Mouse (Mus musculus): ENCODE results near the gene Wfdc18.

The Wfdc18 gene

DNA sequence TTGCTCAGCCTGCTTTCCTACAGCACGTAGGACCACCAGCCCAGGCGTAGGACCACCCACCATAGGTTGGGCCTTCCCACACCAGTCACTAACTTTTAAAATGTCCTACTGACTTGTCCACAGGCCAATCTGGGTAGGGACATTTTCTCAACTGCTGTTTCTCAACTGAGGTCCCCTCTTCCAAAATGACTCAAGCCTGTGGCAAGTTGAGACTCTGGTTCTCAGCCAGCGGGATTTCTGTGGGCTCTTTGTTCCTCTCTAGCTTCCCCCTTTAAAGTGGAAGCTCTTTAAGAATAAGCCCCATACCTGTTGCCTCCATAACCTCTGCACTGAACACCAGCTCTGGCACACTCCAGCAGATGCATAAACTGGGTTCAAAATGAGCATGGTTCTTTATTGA is 34.7 kb downstream of the Wfdc18 start:
- no peak for DNase-seq

DNA sequence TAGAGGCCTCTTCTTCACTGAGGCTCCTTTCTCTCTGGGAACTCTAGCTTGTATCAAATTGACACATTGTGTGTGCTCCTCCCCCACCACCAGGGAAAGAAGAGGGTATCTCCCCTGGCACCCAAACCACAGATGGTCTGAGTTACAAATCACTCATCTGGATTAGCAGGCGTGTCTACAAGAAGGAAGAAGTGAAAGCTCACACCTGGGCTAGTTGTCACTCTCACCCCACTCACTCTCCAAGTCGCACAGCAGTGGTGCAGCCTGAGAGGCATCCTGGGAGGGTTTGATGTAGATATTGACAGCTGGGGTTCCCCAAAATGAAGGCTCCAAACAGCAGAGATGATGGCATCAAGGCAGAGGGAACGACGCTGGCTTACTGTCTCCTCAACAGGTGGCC is 37.3 kb downstream of the Wfdc18 start:
- DNase-seq = no peak

DNA sequence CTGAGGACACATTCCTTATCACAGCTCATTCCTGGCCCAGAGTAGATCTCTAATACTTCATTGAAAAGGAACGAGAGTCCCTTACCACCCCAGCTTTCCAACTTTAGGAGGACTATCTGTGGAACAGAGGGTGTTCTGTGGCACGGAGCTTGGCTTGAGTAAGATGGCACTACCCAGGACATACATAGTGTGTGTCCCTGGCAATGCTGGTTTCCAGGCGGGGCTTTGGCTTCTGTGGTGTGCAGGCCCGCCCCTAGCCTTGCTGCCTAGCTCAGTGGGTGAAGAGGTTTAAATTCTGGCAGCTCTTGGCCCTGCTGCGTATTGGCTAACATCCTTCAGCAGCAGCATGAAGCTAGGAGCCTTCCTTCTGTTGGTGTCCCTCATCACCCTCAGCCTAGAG is 37.9 kb downstream of the Wfdc18 start, which contains the start of gene Wfdc21:
TSS of gene Wfdc21 (plus strand) at position 260 of the 400 bp plus-strand sequence.
- DNase-seq = no peak

DNA sequence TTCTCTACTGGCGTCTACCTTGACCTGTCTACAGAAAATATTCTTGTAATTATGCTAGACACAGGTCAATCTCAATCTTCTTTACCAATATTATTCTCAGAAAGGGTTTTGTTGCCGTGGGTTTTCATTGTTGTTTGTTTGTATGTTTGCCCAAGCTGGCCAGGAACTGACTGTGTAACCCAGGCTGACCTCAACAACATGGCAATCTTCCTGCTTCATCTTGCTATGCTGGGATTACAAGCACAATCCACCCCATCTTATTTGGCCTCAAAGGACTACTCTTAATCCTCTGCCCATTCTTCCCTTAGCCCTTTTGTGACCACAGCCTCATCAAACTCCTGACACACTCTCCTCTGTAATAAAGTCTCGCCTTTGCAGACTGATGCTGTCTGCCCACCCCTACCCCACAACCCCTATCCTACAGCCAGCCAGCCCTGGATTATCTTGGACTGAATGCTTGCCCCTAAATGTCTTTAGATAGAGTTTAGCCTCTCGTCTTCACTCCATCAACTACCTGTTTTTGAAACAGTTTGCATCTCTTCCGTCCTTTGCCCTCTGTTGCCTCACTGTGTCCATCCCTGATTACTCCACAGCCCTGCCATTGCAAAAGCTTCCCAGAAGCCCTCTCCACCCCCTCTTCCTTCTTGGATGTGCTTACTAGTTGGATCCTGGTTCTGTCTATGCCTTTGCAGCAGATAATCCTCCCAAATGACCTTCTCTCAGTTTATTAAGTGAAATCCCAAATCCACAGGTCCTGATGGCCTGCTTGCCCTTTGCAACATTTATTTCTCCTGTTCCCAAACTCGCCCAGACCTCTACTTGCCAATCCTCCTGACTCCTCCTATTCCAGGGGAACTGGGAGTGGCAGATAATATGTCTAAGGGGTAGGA is 38.8 kb downstream of the Wfdc18 start:
- DNase-seq = no peak

- DNase-seq = peak; percentile 93 to 95
Observed at GRCm38 (mm10) chr11:83753581-83754181, 44.9 kb downstream of the Wfdc18 start, which contains the start of gene Heatr6. Gene Heatr6 (plus strand): TSS chr11:83753696.

DNA sequence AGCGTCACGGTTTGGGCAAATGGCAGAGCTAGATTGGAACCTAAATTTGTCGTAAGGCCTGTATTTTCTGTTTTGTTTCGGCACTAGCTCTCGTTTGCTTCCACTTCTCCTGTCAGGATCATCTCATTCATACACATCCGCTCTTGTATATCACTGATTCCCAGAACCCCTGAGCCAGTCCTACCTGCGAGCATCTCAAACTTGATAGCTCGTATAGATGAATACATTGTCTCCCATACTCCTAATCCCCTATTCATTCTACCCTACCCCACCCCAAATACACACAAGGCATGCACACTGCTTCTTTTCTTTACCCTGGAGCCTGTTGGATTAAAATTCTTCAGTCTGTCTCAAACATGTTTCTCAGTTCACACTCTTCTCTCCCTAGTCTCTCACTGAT is 45.4 kb downstream of the Wfdc18 start:
- no peak for DNase-seq
